Mouse (Mus musculus) Patski (cell line): ENCODE measurements at regions not wholly inside any gene's neighbourhood (a gene's known extent, or its start where the extent isn't known, plus 50 kb on each side); places are given as distances from the start of the nearest gene placed in this dataset.

Experiments used
- ATAC-seq: fragments of 100-300 bp; one replicate; pipeline ENCODE4 v1.8.0; 2021
- CTCF ChIA-PET: fragments of 350-600 bp; sonication (Branson Sonifier 250); formaldehyde crosslinking; loops from one replicate; lab custom pipeline; 2022; ENCODE audit warnings: inconsistent platforms; lab: Charles Lee
- POLR2A ChIA-PET: fragments of 350-600 bp; sonication (Branson Sonifier 250); formaldehyde crosslinking; loops from one replicate; lab custom pipeline; 2022; ENCODE audit warnings: antibody characterized with exemption, inconsistent platforms; lab: Charles Lee
- DNase-seq: peaks from one replicate; pipeline ENCODE4 v3.0.0-alpha.2; 2011; ENCODE audit warnings: low read depth, low spot score
- H3K27me3 ChIP-seq: fragments of 371-371 bp; one replicate; pipeline ENCODE4 v1.5.1; 2021
- CTCF ChIP-seq: fragments of 100-300 bp; IDR thresholded peaks from one replicate; pipeline ENCODE4 v1.5.1; 2021
- in situ Hi-C: fragments of 300-500 bp; cut with MboI; formaldehyde crosslinking; loops from 3 replicates; pipeline ENCODE4 v1.11.1; 2018; ENCODE audit warnings: low pct_unique_long_range_greater_than_20kb, mixed read lengths

DNA sequence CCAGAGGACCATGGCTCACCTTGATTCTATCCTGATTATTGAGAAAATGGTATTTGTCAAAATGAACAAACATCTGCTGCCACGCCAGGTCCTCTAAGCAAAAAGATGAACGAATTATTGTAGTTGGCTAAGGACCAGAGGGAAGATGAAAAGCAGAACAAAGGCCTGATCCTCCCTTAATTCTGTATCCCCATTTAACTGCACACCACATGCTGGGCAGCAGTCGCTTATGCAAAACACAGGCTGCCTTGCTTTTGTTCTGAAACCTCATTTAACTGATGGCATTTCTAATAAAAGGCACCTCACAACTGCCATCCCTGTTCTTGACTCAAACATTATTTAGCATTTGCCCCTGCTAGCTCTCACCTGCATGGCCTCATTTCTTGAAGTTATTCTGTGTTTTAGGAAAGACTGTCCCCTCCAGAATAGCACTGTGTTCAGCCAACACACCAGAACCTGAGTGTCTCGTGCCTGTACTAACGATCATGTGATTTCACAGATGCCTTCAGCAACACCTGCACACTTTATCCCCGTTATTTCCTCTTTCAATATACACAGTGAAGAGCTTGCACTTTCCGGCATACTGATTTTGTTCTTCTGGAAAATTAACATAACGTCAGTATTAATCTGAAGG lies 220.4 kb downstream of the Lipi start:
- ChIA-PET CTCF (no interaction called here), POLR2A (no interaction called here)
- ATAC-seq (no peak), DNase-seq (no peak)
- peaks cover 9% of the 10 kb centered on the region for H3K27me3 ChIP-seq
- TF ChIP-seq CTCF, result no peak
- in situ Hi-C loops, result no loop called here

DNA sequence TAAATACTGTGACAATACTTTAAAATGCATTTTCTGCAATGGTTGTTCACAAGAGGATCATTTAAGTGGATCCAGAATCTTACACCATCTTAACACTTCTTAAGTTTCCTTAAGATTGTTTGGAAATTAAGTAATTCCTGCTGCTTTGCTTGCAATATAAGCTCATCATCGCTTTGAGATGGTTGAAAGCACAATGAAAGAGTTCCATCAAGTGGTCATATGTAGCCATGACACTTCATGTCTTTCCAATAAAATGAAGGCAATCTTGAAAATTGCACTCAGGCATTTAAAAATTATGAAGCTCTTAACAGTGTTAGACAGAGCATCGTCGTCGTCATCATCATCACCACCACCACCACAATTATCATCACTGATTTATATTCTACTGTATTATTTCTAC lies 223.8 kb downstream of the Lipi start:
- CTCF ChIA-PET, result no interaction called here
- in situ Hi-C loops, result no loop called here
- H3K27me3 ChIP-seq, result peaks cover 12% of the 10 kb centered on the region
- POLR2A ChIA-PET, result no interaction called here
- ATAC-seq (no peak), DNase-seq (no peak)
- peak; percentile 12 for TF ChIP-seq CTCF

DNA sequence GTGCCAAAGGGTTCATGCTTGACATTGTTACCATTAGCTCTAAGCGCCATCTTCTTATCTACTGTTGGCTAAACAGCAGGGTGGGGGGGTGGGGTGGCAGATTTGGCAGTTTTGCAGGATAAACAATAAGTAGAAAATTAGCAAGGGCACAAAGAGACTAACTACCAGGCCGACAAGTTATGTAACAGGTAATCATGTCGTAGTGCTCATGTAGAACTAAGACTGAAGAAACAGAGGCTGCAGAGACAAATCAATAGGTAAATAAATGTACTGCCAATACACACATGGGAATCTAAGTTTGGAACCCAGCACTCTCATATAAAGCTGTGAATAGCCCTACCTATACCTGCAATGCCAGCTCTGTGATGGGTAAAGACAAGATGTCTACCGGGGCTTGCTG lies 225.1 kb downstream of the Lipi start:
- in situ Hi-C loops, result no loop called here
- peaks cover 12% of the 10 kb centered on the region for H3K27me3 ChIP-seq
- TF ChIP-seq CTCF, result no peak
- no peak for DNase-seq
- ATAC-seq, result no peak
- POLR2A ChIA-PET, result no interaction called here
- CTCF ChIA-PET, result no interaction called here

- DNase-seq (no peak), ATAC-seq (no peak)
- no peak for TF ChIP-seq CTCF
- in situ Hi-C loops, result no loop called here
- H3K27me3 ChIP-seq, result no peaks in the 10 kb centered on the region
- ChIA-PET POLR2A (no interaction called here), CTCF (no interaction called here)
These were observed 232.5 kb downstream of the Lipi start for GRCm38 (mm10) chr16:75353394-75353793.

DNA sequence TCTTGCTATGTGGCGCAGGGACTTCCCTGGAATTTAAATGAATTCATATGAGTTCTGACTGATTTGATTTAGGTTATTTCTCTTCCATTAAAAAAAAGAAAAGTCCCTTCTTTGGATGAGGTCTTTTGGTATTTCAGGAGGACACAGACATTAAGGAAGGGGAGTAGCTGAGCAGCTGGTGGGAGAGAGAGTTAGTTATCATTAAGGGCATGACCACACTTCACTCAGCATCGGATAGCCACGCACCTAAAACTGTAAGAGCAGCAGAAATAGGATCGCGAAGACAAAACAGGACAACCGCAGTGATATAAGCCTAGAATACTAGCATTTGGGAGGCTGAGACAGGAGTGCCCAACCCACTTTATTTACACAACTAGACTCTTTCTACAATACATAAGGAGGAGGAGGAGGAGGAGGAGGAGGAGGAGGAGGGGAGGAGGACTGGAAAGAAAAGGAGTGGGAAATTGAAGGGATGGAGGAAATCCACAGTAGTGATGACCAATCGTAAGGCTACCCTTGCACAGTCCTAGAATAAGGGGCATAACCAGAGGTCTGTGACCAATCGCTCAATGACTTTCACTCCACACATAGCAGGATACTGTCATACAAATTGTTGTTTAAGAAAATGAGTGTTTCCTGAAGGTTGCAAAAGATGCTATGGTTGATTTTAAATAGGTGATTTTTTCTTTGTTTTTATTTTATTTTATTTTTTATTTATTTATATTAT lies 241.5 kb downstream of the Lipi start:
- DNase-seq (no peak), ATAC-seq (no peak)
- in situ Hi-C loops, result loop anchor here (25.0 kb wide), 1 partner anchor 1568 kb away; no protein-coding TSS in a partner anchor
- ChIA-PET POLR2A (no interaction called here), CTCF (no interaction called here)
- peaks cover 2% of the 10 kb centered on the region for H3K27me3 ChIP-seq
- no peak for TF ChIP-seq CTCF

- CTCF ChIA-PET, result no interaction called here
- peaks cover 2% of the 10 kb centered on the region for H3K27me3 ChIP-seq
- no peak for DNase-seq
- in situ Hi-C loops, result loop anchor here (25.0 kb wide), 1 partner anchor 1569 kb away; no protein-coding TSS in a partner anchor
- POLR2A ChIA-PET, result no interaction called here
- peak; percentile 50 for TF ChIP-seq CTCF
- no peak for ATAC-seq
These were observed 242.6 kb downstream of the Lipi start for GRCm38 (mm10) chr16:75343028-75343901.

- no peaks in the 10 kb centered on the region for H3K27me3 ChIP-seq
- TF ChIP-seq CTCF, result no peak
- in situ Hi-C loops, result loop anchor here (25.0 kb wide), 1 partner anchor 1578 kb away; no protein-coding TSS in a partner anchor
- ATAC-seq (no peak), DNase-seq (no peak)
- CTCF ChIA-PET, result no interaction called here
- POLR2A ChIA-PET, result no interaction called here
These were observed 251.6 kb downstream of the Lipi start for GRCm38 (mm10) chr16:75334228-75334627.

DNA sequence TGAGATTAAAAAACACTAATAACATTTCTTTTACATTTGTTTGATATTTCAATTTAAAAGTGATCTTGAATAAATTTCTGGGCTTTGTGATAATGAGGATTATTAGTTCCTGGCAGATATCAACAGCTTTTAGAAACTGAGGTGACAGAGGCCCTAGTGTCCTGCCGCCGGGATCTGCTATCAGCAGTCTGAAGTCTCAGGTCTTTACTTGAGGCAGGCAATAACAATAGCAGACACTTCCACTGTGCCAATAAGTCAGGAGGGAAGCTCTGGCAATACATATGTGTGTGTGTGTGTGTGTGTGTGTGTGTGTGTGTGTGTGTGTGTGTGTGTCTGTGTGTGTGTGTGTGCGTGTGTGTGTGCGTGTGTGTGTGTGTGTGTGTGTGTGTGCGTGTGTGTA lies 252.1 kb downstream of the Lipi start:
- in situ Hi-C loops, result loop anchor here (25.0 kb wide), 1 partner anchor 1579 kb away; no protein-coding TSS in a partner anchor
- no peak for ATAC-seq
- ChIA-PET CTCF (no interaction called here), POLR2A (no interaction called here)
- H3K27me3 ChIP-seq, result no peaks in the 10 kb centered on the region
- no peak for DNase-seq
- no peak for TF ChIP-seq CTCF

DNA sequence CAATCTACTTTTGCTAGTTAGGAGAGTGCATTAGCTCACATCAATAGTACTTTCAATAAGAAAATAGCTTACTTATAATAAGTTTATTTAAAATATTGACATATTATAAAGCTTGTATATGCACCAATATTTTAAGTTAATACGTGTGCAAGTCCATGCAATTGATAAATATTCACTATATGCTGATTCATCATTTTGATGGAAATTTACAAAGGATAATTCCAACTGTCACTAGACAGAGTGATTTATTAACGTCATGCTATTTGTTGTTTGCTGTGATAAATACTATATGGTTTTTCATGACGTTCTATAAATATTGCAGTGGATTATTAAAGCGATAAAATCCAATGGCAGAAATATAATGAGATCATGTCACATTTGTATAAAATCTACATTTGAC lies 253.0 kb downstream of the Lipi start:
- H3K27me3 ChIP-seq, result no peaks in the 10 kb centered on the region
- ChIA-PET POLR2A (no interaction called here), CTCF (no interaction called here)
- TF ChIP-seq CTCF, result no peak
- no peak for ATAC-seq
- in situ Hi-C loops, result loop anchor here (25.0 kb wide), 1 partner anchor 1579 kb away; no protein-coding TSS in a partner anchor
- DNase-seq, result no peak

GRCm38 (mm10) chr16:75325296-75325695 lies 260.6 kb downstream of the Lipi start:
- POLR2A ChIA-PET, result no interaction called here
- ATAC-seq, result no peak

More at GRCm38 (mm10) chr16:75325296-75325695, 260.6 kb downstream of the Lipi start:
- no peak for DNase-seq
- CTCF ChIA-PET, result no interaction called here
- no peaks in the 10 kb centered on the region for H3K27me3 ChIP-seq
- peak; percentile 6 for TF ChIP-seq CTCF
- in situ Hi-C loops, result loop anchor here (25.0 kb wide), 1 partner anchor 1587 kb away; no protein-coding TSS in a partner anchor
